Mouse (Mus musculus): Measurements from ENCODE around the gene Tedc1.
"Not testable (repeated sequence)": the region's sequence is repeated elsewhere in the genome, so short reads cannot be mapped to it uniquely, and the experiment has no call there.

The Tedc1 gene

GRCm38 (mm10) chr12:113155076-113155771, 997 bp upstream of the Tedc1 start:
- DNase-seq = peak; percentile 21

GRCm38 (mm10) chr12:113156540-113156929, 314 bp downstream of the Tedc1 start:
- no peak for DNase-seq

GRCm38 (mm10) chr12:113157002-113157401, 781 bp downstream of the Tedc1 start:
- DNase-seq = no peak

- no peak for DNase-seq
These were observed 1.3 kb downstream of the Tedc1 start for GRCm38 (mm10) chr12:113157521-113157920.

- no peak for DNase-seq
These were observed 1.8 kb downstream of the Tedc1 start for GRCm38 (mm10) chr12:113157971-113158370.

- DNase-seq = peak; percentile 79
These were observed 7.4 kb downstream of the Tedc1 start for GRCm38 (mm10) chr12:113163561-113164006.

- DNase-seq = no peak
These were observed 11.9 kb downstream of the Tedc1 start for GRCm38 (mm10) chr12:113168031-113168536.

GRCm38 (mm10) chr12:113176960-113177725, 20.9 kb downstream of the Tedc1 start:
- DNase-seq = no peak

GRCm38 (mm10) chr12:113181020-113181419, 24.8 kb downstream of the Tedc1 start:
- no peak for DNase-seq

GRCm38 (mm10) chr12:113184945-113185344, 28.7 kb downstream of the Tedc1 start:
- no peak for DNase-seq

- DNase-seq = no peak
These were observed 29.4 kb downstream of the Tedc1 start, which contains the start of gene Tmem121 for GRCm38 (mm10) chr12:113185442-113186291. Gene Tmem121, plus strand, starts transcription at chr12:113185930.

- no peak for DNase-seq
These were observed 30.2 kb downstream of the Tedc1 start for GRCm38 (mm10) chr12:113186326-113187010.

- no peak for DNase-seq
These were observed 30.8 kb downstream of the Tedc1 start for GRCm38 (mm10) chr12:113187011-113187375.

- peak; percentile 81 for DNase-seq
These were observed 31.5 kb downstream of the Tedc1 start for GRCm38 (mm10) chr12:113187584-113188295.

GRCm38 (mm10) chr12:113188349-113189055, 32.3 kb downstream of the Tedc1 start:
- DNase-seq = no peak

- DNase-seq = no peak
These were observed 37.2 kb downstream of the Tedc1 start for GRCm38 (mm10) chr12:113193423-113193822.

GRCm38 (mm10) chr12:113199132-113199531, 42.9 kb downstream of the Tedc1 start:
- DNase-seq = not testable (repeated sequence)

GRCm38 (mm10) chr12:113201301-113201700, 45.1 kb downstream of the Tedc1 start:
- no peak for DNase-seq

GRCm38 (mm10) chr12:113202008-113202407, 45.8 kb downstream of the Tedc1 start:
- DNase-seq = no peak

- no peak for DNase-seq
These were observed 47.3 kb downstream of the Tedc1 start for GRCm38 (mm10) chr12:113203522-113203921.

Data from layer of hippocampus, adult 9-11 months (tissue).